Mouse (Mus musculus): ENCODE results near the gene Terb2. TPM values are rescaled to one million over a fixed set of nuclear protein-coding genes. Genes with fewer than 3 reads are reported as not detected.
"Not testable (repeated sequence)": the region's sequence is repeated elsewhere in the genome, so short reads cannot be mapped to it uniquely, and the experiment has no call there.

The Terb2 gene
- polyA plus RNA-seq, 1 experiment from 2014 or later = not detected

GRCm38 (mm10) chr2:122217075-122217474, 31.0 kb downstream of the Terb2 start:
- not testable (repeated sequence) for H3K9me3 ChIP-seq (replicated peaks); H3K27me3 ChIP-seq; H3K9ac ChIP-seq; ATAC-seq (ENCODE audit: low FRiP score); H3K4me1 ChIP-seq; H3K4me2 ChIP-seq (replicated peaks); H3K27ac ChIP-seq; H3K36me3 ChIP-seq; H3K4me3 ChIP-seq
- WGBS = 90% methylated on average over 4 of the region's 4 CpGs

DNA sequence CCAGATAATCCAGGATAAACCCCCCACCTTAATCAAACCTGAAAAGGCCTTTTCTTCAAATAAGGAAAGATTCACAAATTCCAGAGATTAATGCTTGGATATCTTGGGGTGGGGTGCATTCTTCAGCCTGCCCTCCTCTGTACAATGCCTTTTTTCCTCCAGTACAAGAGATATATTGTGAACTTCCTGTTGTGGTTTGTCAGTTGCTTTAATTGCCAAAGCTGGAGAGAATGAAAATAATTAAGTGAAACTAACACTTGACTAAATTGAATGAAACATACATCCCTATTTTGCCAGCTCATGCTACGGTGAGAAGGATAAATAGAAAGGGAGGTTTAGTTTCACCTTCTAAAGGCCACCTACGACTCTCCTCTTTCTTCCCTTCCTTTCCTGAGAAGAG, 32.2 kb downstream of the Terb2 start:
- Histone ChIP-seq H3K4me3 (no peak overlapping the region), H3K9ac (no peak overlapping the region), H3K27ac (no peak overlapping the region), H3K4me1 (no peaks in the 10 kb centered on the region), H3K27me3 (no peaks in the 10 kb centered on the region), H3K4me2 (replicated peaks) (no peak overlapping the region), H3K36me3 (no peaks in the 10 kb centered on the region), H3K9me3 (replicated peaks) (no peaks in the 10 kb centered on the region)
- ATAC-seq (ENCODE audit: low FRiP score) = no peak
- 83% methylated on average over 2 of the region's 2 CpGs for WGBS

DNA sequence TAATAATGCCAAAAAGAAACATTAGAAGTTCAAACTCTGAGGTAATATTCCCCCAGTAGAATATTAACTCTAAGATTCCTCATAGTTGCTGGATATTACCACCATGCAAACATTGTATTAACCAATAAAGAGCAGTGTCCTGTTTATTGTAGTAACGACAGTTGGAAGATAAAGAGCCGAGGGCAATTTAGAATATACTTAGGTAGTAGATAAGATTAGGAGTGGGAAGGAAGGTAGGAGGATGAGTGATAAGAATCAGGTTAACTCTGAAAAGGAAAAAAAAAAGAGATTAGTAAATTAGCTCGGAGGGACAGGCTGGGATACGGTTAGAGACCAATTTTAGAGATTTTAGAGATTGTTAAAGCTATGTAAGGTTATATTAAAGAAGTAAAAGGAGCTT, 35.3 kb downstream of the Terb2 start:
- no peak overlapping the region for H3K9ac ChIP-seq
- H3K4me2 ChIP-seq (replicated peaks) = no peak overlapping the region
- no peak overlapping the region for H3K27ac ChIP-seq
- H3K27me3 ChIP-seq = no peaks in the 10 kb centered on the region
- 86% methylated on average over 4 of the region's 4 CpGs for WGBS
- no peak overlapping the region for H3K4me3 ChIP-seq
- no peak for ATAC-seq (ENCODE audit: low FRiP score)
- H3K4me1 ChIP-seq = no peaks in the 10 kb centered on the region
- no peaks in the 10 kb centered on the region for H3K36me3 ChIP-seq
- no peaks in the 10 kb centered on the region for H3K9me3 ChIP-seq (replicated peaks)

DNA sequence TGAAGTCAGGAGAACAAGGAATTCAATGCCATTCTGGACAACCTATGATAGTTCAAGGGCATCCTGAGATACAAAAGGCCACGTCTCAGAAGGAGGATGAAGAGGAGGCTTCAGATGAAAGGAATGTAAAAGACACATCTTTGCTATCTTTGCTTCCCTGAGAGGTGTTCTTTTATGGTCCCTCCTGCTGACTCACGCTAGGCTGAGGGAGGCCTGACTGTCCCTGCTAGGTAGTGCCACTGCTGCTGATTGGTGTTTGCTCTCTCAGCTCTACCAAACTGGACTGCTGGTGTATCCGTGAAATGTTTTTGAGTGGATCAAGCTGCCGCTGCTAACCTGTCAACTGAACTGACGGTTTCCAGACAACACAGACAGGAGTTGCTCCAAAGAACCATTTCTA, 35.7 kb downstream of the Terb2 start:
- Histone ChIP-seq H3K4me1 (no peaks in the 10 kb centered on the region), H3K4me2 (replicated peaks) (no peak overlapping the region), H3K4me3 (no peak overlapping the region), H3K27me3 (no peaks in the 10 kb centered on the region), H3K9ac (no peak overlapping the region), H3K27ac (no peak overlapping the region), H3K36me3 (no peaks in the 10 kb centered on the region), H3K9me3 (replicated peaks) (no peaks in the 10 kb centered on the region)
- ATAC-seq (ENCODE audit: low FRiP score) = no peak
- 63% methylated on average over 5 of the region's 5 CpGs for WGBS

DNA sequence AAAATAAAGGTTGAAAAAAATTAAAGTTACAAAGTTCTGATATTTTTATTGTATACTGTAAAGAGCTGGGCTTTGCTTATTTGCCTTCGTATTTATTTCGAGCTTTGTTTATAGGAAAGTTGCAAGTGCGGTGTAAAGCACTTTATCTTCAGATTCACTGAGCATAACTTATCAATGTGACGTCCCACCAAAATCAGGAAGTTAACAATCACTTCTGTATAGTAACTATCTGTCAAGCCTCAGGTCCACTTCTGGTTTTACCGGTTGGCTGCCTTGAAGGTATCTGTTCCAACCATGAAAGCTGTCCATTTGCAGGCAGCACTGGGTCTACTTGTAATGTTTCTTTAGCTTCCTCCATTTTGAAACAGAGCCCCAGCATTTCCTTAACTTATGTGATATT, 36.2 kb downstream of the Terb2 start:
- 89% methylated on average over 5 of the region's 5 CpGs for WGBS
- no peak overlapping the region for H3K27ac ChIP-seq
- no peak overlapping the region for H3K4me3 ChIP-seq
- H3K9me3 ChIP-seq (replicated peaks) = no peaks in the 10 kb centered on the region
- no peak overlapping the region for H3K9ac ChIP-seq
- no peak for ATAC-seq (ENCODE audit: low FRiP score)
- no peak overlapping the region for H3K4me2 ChIP-seq (replicated peaks)
- no peaks in the 10 kb centered on the region for H3K36me3 ChIP-seq
- H3K27me3 ChIP-seq = no peaks in the 10 kb centered on the region
- no peaks in the 10 kb centered on the region for H3K4me1 ChIP-seq

GRCm38 (mm10) chr2:122223654-122224053, 37.6 kb downstream of the Terb2 start:
- Histone ChIP-seq H3K27me3 (no peaks in the 10 kb centered on the region), H3K4me1 (no peaks in the 10 kb centered on the region), H3K4me2 (replicated peaks) (no peak overlapping the region), H3K4me3 (no peak overlapping the region), H3K36me3 (no peaks in the 10 kb centered on the region), H3K9ac (no peak overlapping the region), H3K27ac (no peak overlapping the region), H3K9me3 (replicated peaks) (no peaks in the 10 kb centered on the region)
- ATAC-seq (ENCODE audit: low FRiP score) = no peak

- peaks cover 7% of the 10 kb centered on the region for H3K4me1 ChIP-seq
- no peak overlapping the region for H3K27ac ChIP-seq
- H3K9me3 ChIP-seq (replicated peaks) = no peaks in the 10 kb centered on the region
- no peak for ATAC-seq (ENCODE audit: low FRiP score)
- H3K9ac ChIP-seq = no peak overlapping the region
- H3K27me3 ChIP-seq = no peaks in the 10 kb centered on the region
- no peaks in the 10 kb centered on the region for H3K36me3 ChIP-seq
- H3K4me2 ChIP-seq (replicated peaks) = no peak overlapping the region
- H3K4me3 ChIP-seq = no peak overlapping the region
- WGBS = 84% methylated on average over 6 of the region's 6 CpGs
These were observed 44.3 kb downstream of the Terb2 start for GRCm38 (mm10) chr2:122230395-122230794.

DNA sequence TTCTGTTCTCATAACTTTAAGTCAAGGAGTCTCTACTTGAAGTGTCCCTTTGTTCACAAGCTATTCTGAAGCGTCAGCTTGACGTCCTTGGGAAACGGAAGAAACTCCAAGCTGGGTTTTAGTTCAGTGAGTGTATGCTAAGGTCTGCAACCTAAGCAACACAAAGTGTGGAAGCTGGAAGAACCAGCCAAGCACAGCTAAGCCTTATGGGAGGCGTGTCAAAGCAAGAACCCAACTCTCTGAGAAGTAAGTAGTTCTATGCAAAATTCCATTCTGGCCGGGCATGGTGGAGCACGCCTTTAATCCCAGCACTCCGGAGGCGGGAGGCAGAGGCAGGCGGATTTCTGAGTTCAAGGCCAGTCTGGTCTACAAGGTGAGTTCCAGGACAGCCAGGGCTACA, 45.5 kb downstream of the Terb2 start:
- H3K9me3 ChIP-seq (replicated peaks) = no peaks in the 10 kb centered on the region
- ATAC-seq (ENCODE audit: low FRiP score) = no peak

DNA sequence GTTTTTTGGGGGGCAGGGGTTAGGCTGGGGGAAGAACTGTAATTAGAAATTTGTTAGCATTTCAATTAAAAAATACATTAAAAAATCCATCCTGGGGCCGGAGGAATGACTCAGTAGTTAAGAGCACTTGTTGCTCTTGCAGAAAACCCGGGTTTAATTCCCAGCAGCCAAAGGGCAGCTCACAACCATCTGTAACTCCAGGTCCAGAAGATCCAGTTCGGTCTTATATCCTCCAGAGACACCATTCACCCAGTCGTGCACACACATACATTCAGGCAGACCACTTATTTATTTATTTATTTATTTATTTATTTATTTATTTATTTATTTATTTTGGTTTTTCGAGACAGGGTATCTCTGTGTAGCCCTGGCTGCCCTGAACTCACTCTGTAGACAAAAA, 47.3 kb downstream of the Terb2 start:
- no peak for ATAC-seq (ENCODE audit: low FRiP score)
- no peak overlapping the region for H3K4me3 ChIP-seq
- 59% methylated on average over 5 of the region's 5 CpGs for WGBS
- H3K27ac ChIP-seq = no peak overlapping the region
- H3K4me1 ChIP-seq = peaks cover 7% of the 10 kb centered on the region
- H3K36me3 ChIP-seq = no peaks in the 10 kb centered on the region
- no peaks in the 10 kb centered on the region for H3K27me3 ChIP-seq
- H3K9me3 ChIP-seq (replicated peaks) = no peaks in the 10 kb centered on the region
- H3K9ac ChIP-seq = no peak overlapping the region
- no peak overlapping the region for H3K4me2 ChIP-seq (replicated peaks)

More for the DNA sequence above, 45.5 kb downstream of the Terb2 start:
- Histone ChIP-seq H3K36me3 (no peaks in the 10 kb centered on the region), H3K27ac (no peak overlapping the region), H3K4me3 (no peak overlapping the region), H3K9ac (no peak overlapping the region), H3K4me2 (replicated peaks) (no peak overlapping the region), H3K4me1 (peaks cover 7% of the 10 kb centered on the region), H3K27me3 (no peaks in the 10 kb centered on the region)
- WGBS = 74% methylated on average over 9 of the region's 9 CpGs

DNA sequence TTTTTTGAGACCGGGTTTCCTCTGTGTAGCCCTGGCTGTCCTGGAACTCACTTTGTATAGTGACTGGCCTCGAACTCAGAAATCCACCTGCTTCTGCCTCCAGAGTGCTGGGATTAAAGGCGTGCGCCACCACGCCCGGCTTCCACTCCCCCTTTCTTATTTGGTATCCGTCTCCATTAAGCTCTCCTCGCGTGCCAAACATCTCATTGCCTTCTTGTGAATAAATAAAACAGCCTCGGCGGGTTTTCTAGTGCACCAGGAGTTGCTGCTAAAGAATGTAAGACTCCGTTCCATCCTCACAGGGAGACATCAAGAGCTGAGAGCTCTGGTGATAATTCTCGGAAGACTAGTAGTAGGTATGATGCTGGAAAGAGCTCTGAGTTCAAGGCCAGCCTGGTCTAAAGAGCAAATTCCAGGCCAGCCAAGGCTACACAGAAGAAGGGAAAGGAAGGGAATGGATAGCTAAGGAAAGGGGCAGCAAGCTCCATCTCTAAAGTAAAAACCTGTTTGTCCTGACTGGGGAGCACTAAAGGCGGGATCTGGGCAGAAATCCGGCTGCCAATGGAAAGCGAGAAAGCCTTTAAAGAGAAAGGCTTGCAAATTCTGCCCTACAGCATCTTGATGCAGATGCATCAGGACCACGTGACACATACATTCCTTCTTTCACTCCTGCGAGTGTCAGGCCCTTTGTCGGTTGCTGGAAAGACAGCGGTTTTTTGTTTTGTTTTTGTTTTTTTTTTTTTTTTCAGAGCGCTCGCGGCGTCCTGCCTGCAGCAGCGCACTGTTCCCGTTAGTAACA, 47.9 kb downstream of the Terb2 start:
- Histone ChIP-seq H3K36me3 (no peaks in the 10 kb centered on the region), H3K27me3 (no peaks in the 10 kb centered on the region), H3K4me2 (replicated peaks) (peak overlapping the region; percentile 65), H3K4me3 (peak overlapping the region; percentile 47), H3K9ac (peak overlapping the region; percentile 39), H3K4me1 (peaks cover 7% of the 10 kb centered on the region), H3K27ac (peak overlapping the region; percentile 58), H3K9me3 (replicated peaks) (no peaks in the 10 kb centered on the region)
- 6% methylated on average over 26 of the region's 26 CpGs for WGBS
- no peak; the same call in 1 of the 2 replicates for ATAC-seq (ENCODE audit: low FRiP score)

DNA sequence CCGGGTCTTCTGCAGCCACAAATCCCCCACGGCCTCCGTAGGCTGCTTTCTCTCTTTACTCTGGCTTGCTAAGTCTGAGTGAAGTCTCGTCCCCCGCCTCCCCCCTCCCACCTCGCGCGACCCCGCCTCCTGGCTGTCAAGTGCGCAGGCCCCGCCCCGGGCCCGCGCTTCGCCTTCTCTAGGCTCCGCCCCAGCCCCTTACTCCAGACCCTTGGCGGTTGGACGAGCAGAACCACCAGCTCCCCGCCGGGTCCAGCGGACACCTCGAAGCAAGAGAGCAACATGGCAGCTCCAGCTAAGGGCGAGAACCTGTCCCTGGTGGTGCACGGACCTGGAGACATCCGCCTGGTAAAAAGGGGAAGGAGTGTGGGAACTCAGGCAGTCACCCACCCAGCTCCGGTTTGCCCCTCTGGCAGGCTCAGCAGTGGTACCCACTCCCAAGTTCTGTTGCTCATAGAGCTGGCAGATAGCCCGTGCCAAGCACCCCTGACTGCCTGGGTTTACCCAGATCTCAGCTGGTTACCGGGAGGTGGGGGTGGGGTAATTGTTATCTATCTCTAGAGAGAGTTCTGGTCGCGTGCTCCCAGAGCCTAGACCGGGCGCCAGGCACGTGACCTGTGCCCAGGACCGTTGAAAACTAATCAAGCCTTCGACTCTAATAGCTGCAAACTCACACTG, 48.7 kb downstream of the Terb2 start, which contains the start of gene Sord:
TSS of gene Sord (plus strand) at position 139 of the 678 bp plus-strand sequence.
- 1% methylated on average over 35 of the region's 35 CpGs for WGBS
- peaks cover 7% of the 10 kb centered on the region for H3K4me1 ChIP-seq
- ATAC-seq (ENCODE audit: low FRiP score) = peak; percentile 96
- peak within 1 kb of the TSS; percentile 47 for H3K4me3 ChIP-seq
- peak within 1 kb of the TSS; percentile 58 for H3K27ac ChIP-seq
- no peaks in the 10 kb centered on the region for H3K36me3 ChIP-seq
- H3K27me3 ChIP-seq = no peaks in the 10 kb centered on the region
- H3K9ac ChIP-seq = peak within 1 kb of the TSS; percentile 39
- H3K9me3 ChIP-seq (replicated peaks) = no peaks in the 10 kb centered on the region
- H3K4me2 ChIP-seq (replicated peaks) = peak within 1 kb of the TSS; percentile 65

- H3K4me2 ChIP-seq (replicated peaks) = peak overlapping the region; percentile 65
- ATAC-seq (ENCODE audit: low FRiP score) = no peak
- H3K9ac ChIP-seq = no peak overlapping the region
- no peaks in the 10 kb centered on the region for H3K9me3 ChIP-seq (replicated peaks)
- no peaks in the 10 kb centered on the region for H3K36me3 ChIP-seq
- peak overlapping the region; percentile 47; the same call in 1 of the 2 replicates for H3K4me3 ChIP-seq
- peaks cover 7% of the 10 kb centered on the region for H3K4me1 ChIP-seq
- no peak overlapping the region for H3K27ac ChIP-seq
- H3K27me3 ChIP-seq = no peaks in the 10 kb centered on the region
- WGBS = 86% methylated on average over 2 of the region's 2 CpGs
These were observed 49.4 kb downstream of the Terb2 start for GRCm38 (mm10) chr2:122235425-122235824.

GRCm38 (mm10) chr2:122236321-122236720, 50.2 kb downstream of the Terb2 start:
- Histone ChIP-seq H3K27me3 (no peaks in the 10 kb centered on the region), H3K27ac (no peak overlapping the region), H3K9ac (no peak overlapping the region), H3K4me3 (no peak overlapping the region), H3K9me3 (replicated peaks) (no peaks in the 10 kb centered on the region), H3K4me1 (peaks cover 7% of the 10 kb centered on the region), H3K36me3 (no peaks in the 10 kb centered on the region), H3K4me2 (replicated peaks) (no peak overlapping the region)
- ATAC-seq (ENCODE audit: low FRiP score) = no peak
